Mouse (Mus musculus) erythroblast, embryonic 14.5 days (primary cell): ENCODE data around the gene Cadps. TPM values are rescaled to one million over a fixed set of nuclear protein-coding genes. Genes with fewer than 3 reads are reported as not detected.

Experiments
- H3K27me3 ChIP-seq: 2 replicates; pipeline ENCODE4 v1.6.1; 2012; ENCODE audit warnings: inconsistent platforms; ENCODE audit not compliant: control insufficient read depth
- H3K36me3 ChIP-seq: 2 replicates; pipeline ENCODE4 v1.6.1; 2012; ENCODE audit warnings: mild to moderate bottlenecking, inconsistent platforms; ENCODE audit not compliant: control insufficient read depth
- H3K4me1 ChIP-seq: 2 replicates; pipeline ENCODE4 v1.6.1; 2012; ENCODE audit warnings: inconsistent platforms; ENCODE audit not compliant: control insufficient read depth
- H3K4me3 ChIP-seq: replicated peaks from 2 replicates; pipeline ENCODE3; 2012; ENCODE audit warnings: moderate library complexity, mild to moderate bottlenecking, inconsistent platforms
- H3K9me3 ChIP-seq: 2 replicates; pipeline ENCODE4 v1.6.1; 2012; ENCODE audit warnings: low read length, inconsistent platforms, mixed read lengths; ENCODE audit not compliant: control insufficient read depth
- GATA1 ChIP-seq: IDR thresholded peaks from 2 replicates; pipeline ENCODE4 v1.6.1; 2012; ENCODE audit warnings: low read length, inconsistent platforms, mixed read lengths
- TAL1 ChIP-seq: IDR thresholded peaks from 3 replicates; pipeline ENCODE4 v1.6.1; 2012; ENCODE audit warnings: low read length, inconsistent platforms, mixed read lengths
- polyA plus RNA-seq: library from polyadenylated mRNA; stranded (reverse); fragments of >175 nt; gene quantifications from 2 replicates; pipeline ENCODE4 v1.2.3, GENCODE M21; 2012

Gene Cadps
- polyA plus RNA-seq, 1 experiment = not detected

DNA sequence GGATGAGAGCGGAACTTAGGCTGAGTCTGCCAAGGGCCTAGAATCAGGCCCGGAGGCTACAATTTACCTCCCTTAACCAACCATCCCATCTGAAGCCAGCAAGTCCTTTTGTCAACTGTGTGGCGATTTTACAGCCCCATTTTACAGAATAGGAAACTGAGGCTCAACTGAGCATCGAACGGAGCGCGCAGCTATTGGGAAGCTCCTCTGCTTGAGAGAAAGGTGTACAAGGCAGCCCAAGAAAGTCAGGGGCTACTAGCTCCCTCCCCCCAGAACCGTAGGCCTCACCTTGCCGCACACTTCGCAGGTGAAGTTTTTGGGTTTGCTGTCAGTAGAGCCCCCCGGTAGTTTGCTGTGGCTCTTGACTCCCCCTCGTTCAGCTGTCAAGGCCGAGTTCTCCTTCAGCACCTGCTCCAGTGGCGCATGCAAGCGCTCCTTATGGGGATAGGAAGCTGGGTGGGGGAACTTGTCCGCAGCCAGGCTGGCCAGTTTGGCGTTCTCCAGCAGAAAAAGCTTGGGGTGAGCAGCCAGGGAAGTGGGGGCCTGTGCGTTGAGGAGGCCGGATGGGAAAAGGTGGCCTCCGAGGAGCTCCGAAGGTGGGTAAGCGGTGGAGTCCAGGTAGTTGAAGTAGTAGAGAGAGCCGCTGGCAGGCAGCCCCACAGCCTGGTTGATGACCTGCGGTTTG, 478.7 kb downstream of the Cadps start:
- Histone ChIP-seq H3K4me1 (no peaks in the 10 kb centered on the region), H3K27me3 (peaks cover 100% of the 10 kb centered on the region), H3K36me3 (no peaks in the 10 kb centered on the region), H3K9me3 (no peaks in the 10 kb centered on the region), H3K4me3 (no peak overlapping the region)
- TF ChIP-seq TAL1 (no peak), GATA1 (no peak)

DNA sequence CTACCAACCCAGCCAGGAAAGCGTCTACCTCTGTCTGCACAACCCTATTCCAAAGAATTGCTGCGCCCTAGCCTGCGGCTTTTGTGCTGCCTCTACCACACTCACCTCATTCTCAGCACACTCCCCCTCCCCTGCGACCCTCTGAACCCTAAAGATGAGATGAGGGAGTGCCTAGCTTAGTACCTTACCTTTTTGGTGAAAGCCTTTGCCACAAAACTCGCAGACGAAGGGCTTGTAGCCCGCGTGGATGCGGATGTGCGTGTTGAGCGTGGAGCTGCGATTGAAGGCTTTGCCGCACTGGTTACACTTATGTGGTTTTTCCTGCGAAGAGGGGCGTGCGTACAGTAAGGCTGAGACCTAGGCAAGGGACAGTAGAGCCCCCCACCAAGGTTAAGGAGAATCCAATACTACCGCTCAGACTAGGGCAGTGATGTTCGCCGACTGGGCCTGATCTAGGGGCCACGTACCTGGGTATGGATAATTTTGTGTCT, 479.4 kb downstream of the Cadps start:
- no peaks in the 10 kb centered on the region for H3K4me1 ChIP-seq
- no peak overlapping the region for H3K4me3 ChIP-seq
- no peaks in the 10 kb centered on the region for H3K9me3 ChIP-seq
- TF ChIP-seq TAL1 (no peak), GATA1 (no peak)
- H3K27me3 ChIP-seq = peaks cover 100% of the 10 kb centered on the region
- no peaks in the 10 kb centered on the region for H3K36me3 ChIP-seq

DNA sequence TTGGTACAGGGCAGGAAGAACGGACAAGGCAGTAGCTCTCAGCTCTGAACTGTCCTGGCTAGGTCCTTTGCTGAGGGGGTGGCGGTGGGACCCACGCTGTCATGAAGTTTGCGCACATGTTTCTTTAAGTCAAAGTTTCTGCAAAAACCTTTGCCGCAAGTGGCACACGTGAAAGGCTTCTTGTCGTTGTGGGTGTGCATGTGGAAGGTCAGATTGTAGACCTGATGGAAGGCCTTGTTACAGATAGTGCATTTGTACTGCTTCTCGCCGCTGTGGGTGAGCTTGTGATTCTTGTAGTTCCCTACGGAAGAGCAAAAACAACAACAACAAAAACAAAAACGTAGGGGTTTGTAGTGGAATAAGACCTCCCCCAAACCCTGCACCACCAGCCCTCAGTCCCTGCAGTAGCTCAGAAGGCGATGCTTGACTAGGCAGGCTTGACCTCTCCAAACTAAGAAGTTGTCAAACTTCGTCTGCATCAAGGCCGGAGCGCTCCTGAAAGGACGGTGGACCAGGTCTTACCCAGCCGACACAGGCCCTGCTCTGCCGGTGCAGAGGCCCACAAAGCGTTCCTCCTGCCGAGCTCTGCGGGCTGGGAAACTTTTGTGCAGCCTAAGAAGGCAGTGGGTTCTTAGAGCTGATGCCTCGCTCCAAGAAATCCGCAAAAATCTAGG, 480.3 kb downstream of the Cadps start:
- H3K27me3 ChIP-seq = peaks cover 100% of the 10 kb centered on the region
- H3K4me1 ChIP-seq = no peaks in the 10 kb centered on the region
- H3K9me3 ChIP-seq = no peaks in the 10 kb centered on the region
- no peaks in the 10 kb centered on the region for H3K36me3 ChIP-seq
- TF ChIP-seq GATA1 (no peak), TAL1 (no peak)
- no peak overlapping the region for H3K4me3 ChIP-seq

DNA sequence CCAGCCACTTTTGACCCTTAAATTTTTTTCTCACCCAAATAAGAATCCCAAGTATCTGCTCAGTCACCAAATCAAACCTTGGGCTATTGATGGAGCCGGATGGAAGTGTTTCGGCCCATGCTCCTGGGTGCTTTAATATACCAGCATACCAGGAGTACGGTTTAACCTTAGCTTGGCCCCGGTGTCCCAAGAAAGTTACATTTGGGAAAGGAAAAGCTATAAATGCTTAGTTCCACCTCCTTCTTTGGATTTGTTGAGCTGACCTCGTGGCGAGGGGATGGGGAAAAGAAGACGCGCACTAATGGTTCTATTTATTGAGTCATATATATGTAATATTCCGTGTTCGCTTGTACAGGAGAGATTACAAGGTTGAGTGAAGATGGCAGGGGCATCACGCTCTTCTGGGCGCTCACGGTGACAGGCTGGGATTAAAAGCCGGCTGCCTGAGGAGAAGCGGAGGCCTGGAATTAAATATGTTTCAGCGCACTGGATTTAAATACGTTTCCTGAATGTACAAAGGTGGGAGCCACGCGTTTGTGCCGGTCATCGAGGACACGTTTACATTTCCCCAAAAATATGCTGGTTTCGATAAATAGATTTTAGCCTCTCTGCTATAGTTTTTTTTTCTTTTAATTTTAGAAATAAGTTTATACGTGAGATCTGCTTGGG, 481.0 kb downstream of the Cadps start:
- H3K36me3 ChIP-seq = no peaks in the 10 kb centered on the region
- H3K9me3 ChIP-seq = no peaks in the 10 kb centered on the region
- H3K4me3 ChIP-seq = no peak overlapping the region
- no peak for TF ChIP-seq TAL1
- no peak for TF ChIP-seq GATA1
- peaks cover 100% of the 10 kb centered on the region for H3K27me3 ChIP-seq
- no peaks in the 10 kb centered on the region for H3K4me1 ChIP-seq

DNA sequence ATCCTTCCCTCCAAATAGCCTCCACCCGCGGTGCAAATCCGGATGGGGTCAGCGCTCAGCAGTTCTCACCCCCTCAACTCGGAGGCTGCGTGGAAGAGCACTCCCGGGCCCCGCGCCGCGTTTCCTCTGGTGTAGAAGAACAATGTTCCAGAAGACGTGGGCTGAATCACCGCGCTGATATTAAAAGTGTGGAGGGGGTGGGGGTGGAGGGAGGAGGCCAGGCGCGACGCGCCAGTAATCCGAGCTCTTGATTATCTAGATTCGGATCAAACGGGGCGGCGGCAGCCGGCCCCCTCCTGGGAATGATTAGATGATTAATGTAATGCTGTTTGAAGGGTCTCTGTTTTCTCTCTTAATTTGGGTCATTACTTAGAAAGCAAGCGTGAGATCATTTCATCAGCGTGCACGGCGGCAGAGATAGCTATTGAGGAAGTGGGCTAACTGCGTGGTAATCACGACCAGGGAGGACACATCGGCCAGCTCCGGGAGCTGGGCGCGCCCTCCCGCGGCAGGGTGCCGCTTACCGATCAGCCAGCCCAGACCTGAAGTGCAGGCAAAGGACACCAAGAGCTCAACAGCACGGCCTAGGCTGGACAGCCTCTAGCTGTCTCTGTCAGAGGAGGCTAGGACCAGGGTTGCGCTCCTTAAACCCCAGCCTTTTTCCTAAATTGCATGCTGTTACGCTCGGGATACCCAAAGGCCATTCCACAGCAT, 481.6 kb downstream of the Cadps start:
- Histone ChIP-seq H3K4me3 (no peak overlapping the region), H3K27me3 (peaks cover 100% of the 10 kb centered on the region), H3K4me1 (no peaks in the 10 kb centered on the region), H3K36me3 (no peaks in the 10 kb centered on the region), H3K9me3 (no peaks in the 10 kb centered on the region)
- TF ChIP-seq GATA1 (no peak), TAL1 (no peak)

DNA sequence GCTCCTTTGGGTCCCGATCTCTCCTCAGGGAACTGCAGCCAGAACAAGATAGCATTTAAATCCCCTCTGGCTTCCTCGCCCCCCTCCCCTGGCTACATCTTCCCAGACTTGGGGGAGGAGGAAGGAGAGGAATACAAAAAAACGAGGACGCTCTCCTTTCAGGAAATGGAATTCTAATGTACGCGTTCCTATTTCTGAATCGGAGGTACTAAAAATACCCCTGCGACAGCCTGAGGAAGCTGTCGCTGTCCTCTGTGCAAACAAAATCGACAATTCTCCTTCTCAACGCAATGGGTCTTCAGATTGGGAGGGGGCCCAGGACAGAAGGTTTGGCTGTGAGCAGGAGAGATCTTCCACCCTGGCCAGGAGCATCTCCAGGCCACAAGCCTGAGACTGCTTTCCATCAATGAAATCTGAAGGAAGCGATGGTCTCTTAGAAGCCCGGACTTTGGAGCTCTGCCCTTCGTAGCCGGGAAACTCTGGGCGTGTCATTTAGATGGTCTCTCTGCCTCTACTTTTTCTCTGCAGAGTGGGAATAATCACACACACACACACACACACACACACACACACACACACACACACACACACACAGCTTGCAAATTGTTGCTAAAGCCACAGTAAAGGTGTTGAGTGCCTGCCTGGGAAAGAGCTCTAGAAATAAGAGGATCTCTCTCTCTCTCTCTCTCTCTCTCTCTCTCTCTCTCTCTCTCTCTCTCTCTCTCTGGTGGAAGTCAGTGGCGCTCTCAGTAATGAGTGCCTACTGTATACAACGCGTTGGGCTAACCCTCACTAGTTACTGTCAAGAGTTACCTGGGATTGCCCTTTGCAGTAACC, 482.4 kb downstream of the Cadps start:
- no peaks in the 10 kb centered on the region for H3K9me3 ChIP-seq
- TF ChIP-seq TAL1 = no peak
- no peak for TF ChIP-seq GATA1
- no peaks in the 10 kb centered on the region for H3K36me3 ChIP-seq
- no peak overlapping the region for H3K4me3 ChIP-seq
- H3K4me1 ChIP-seq = no peaks in the 10 kb centered on the region
- peaks cover 96% of the 10 kb centered on the region for H3K27me3 ChIP-seq

DNA sequence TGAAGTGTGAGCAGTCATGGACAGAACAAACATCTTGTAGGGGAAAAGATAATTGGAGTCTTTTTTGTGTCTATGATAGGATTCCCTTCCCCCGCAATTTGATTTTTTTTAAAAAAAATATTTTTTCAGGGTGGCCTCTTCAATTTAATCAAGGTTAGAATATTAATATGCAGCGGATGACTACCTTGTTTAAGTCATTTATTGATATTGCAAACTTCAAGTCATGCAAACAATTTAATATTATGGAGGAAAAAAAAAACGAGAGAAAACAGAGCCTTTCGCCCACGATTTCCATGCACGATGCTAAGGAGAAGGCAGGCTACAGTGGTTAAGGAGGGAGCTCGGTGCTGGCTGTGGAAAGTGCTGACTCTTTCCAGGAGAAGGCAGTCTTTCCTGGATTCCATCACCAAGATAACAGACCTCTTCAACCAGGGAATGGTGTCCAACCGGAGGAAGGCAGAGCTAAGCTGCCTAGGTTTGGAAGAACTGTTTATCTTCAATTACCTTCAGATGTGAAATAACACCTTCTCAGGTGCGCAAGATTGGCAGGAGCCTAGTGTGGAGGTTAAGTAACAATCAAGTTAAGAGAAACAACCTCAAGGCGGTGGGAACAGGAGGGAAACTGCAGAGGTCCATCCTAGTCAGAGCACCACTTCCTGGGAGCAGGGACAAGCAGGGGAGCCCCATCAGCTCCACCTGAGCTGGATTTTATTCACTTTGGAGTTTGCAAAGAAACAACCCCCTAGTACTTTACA, 483.9 kb downstream of the Cadps start:
- Histone ChIP-seq H3K9me3 (no peaks in the 10 kb centered on the region), H3K36me3 (no peaks in the 10 kb centered on the region), H3K4me1 (no peaks in the 10 kb centered on the region), H3K4me3 (no peak overlapping the region), H3K27me3 (peaks cover 84% of the 10 kb centered on the region)
- no peak for TF ChIP-seq TAL1
